Comparison of ENCODE assay signal across 7 mouse cellular contexts in genomic region chr11:74829812-74830211, GRCm38 (mm10). TPM values are rescaled to one million over a fixed set of nuclear protein-coding genes. Genes with fewer than 3 reads are reported as not detected.
DNase-seq lines count a peak whose midpoint lies in the region; ATAC-seq and TF ChIP-seq lines count a peak whose summit lies in the region.

No protein-coding gene starts in this region.

- TF ChIP-seq POLR2A in small intestine, adult 2 months (IDR thresholded peaks at IDR 0.05; ENCODE audit: low read depth, low read length), result no peak

- no peaks in the 10 kb centered on the region for H3K27me3 ChIP-seq in forebrain, embryonic 11.5 days (ENCODE audit: control insufficient read depth, insufficient read depth, low read length)
- H3K27me3 ChIP-seq in small intestine, adult 2 months (ENCODE audit: control insufficient read depth, insufficient read depth, low read length), result no peaks in the 10 kb centered on the region

- WGBS in forebrain, embryonic 11.5 days, result 0% methylated on average over 20 of the region's 20 CpGs
- WGBS in small intestine, adult 2 months, result 1% methylated on average over 20 of the region's 20 CpGs

- peak overlapping the region; percentile 68 to 98 for H3K4me3 ChIP-seq in ES-E14 (ENCODE audit: insufficient read depth in 1 of 2, low read depth in 1 of 2, low read length in 2 of 2, poor library complexity in 1 of 2, severe bottlenecking in 1 of 2)
- peak overlapping the region; percentile 88 for H3K4me3 ChIP-seq in forebrain, embryonic 11.5 days (ENCODE audit: low read depth, low read length)
- H3K4me3 ChIP-seq in small intestine, adult 2 months (ENCODE audit: low read depth, low read length), result peak overlapping the region; percentile 64

- peak; percentile 47 for ATAC-seq in forebrain, embryonic 11.5 days (replicated peaks; ENCODE audit: low FRiP score)
- peak; percentile 40 to 51 for ATAC-seq in hematopoietic stem cell, adult 5-6 weeks (replicated peaks in 1 of 2; ENCODE audit: insufficient read depth in 1 of 2, low FRiP score in 2 of 2, low TSS enrichment in 1 of 2, low read depth in 1 of 2, poor library complexity in 2 of 2, severe bottlenecking in 2 of 2)
- peak; percentile 48 for ATAC-seq in megakaryocyte-erythroid progenitor cell, adult 5-6 weeks (replicated peaks; ENCODE audit: low FRiP score, low TSS enrichment, poor library complexity, severe bottlenecking)

- peak overlapping the region; percentile 88 for H3K27ac ChIP-seq in ES-E14 (ENCODE audit: insufficient read depth, low read depth, low read length, poor library complexity, severe bottlenecking)
- peak overlapping the region; percentile 63 for H3K27ac ChIP-seq in forebrain, embryonic 11.5 days (ENCODE audit: low read depth, low read length)
- H3K27ac ChIP-seq in small intestine, adult 2 months (ENCODE audit: insufficient read depth, low read depth, low read length), result peak overlapping the region; percentile 96

- H3K36me3 ChIP-seq in ES-E14 (ENCODE audit: control insufficient read depth, insufficient read depth, low read length, poor library complexity, severe bottlenecking), result 0 out of 2 replicates have a peak, but pooled peaks cover 2% of the 10 kb centered on the region
- no peaks in the 10 kb centered on the region for H3K36me3 ChIP-seq in forebrain, embryonic 11.5 days (ENCODE audit: control insufficient read depth, insufficient read depth, low read length)
- H3K36me3 ChIP-seq in small intestine, adult 2 months (ENCODE audit: control insufficient read depth, insufficient read depth, low read length), result no peaks in the 10 kb centered on the region

- peak; percentile 37; the same call in 1 of the 2 replicates for TF ChIP-seq CTCF in small intestine, adult 2 months (IDR thresholded peaks at IDR 0.05; ENCODE audit: extremely low read depth, insufficient read length, insufficient replicate concordance, low read depth, low read length)

- in situ Hi-C loops in ES-E14 (cut with MboI; ENCODE audit: low sequenced_read_pairs in 2 of 2, unreplicated experiment in 2 of 2), result no loop called here

- peak overlapping the region; percentile 82 for H3K4me2 ChIP-seq in forebrain, embryonic 11.5 days (ENCODE audit: low read depth, low read length, severe bottlenecking)

- intact Hi-C loops in left cerebral cortex, postnatal 10 days (cut with DNase I), result no loop called here

- H3K4me1 ChIP-seq in ES-E14 (ENCODE audit: control insufficient read depth in 2 of 2, insufficient read depth in 2 of 2, low read length in 2 of 2, poor library complexity in 1 of 2), result peaks cover 4 to 25% of the 10 kb centered on the region in 2 experiments; a peak in 3 of 4 replicates
- peaks cover 20% of the 10 kb centered on the region for H3K4me1 ChIP-seq in forebrain, embryonic 11.5 days (replicated peaks; ENCODE audit: control insufficient read depth, insufficient read depth, low read length)
- peaks cover 32% of the 10 kb centered on the region for H3K4me1 ChIP-seq in small intestine, adult 2 months (ENCODE audit: control insufficient read depth, insufficient read depth, insufficient read length, low read length)

- H3K9ac ChIP-seq in ES-E14 (ENCODE audit: insufficient read depth, low read depth, low read length, poor library complexity, severe bottlenecking), result peak overlapping the region; percentile 75
- H3K9ac ChIP-seq in forebrain, embryonic 11.5 days (ENCODE audit: low read length), result peak overlapping the region; percentile 46; the same call in 1 of the 2 replicates

- H3K9me3 ChIP-seq in ES-E14 (ENCODE audit: control insufficient read depth, insufficient read depth, low read depth, low read length), result no peaks in the 10 kb centered on the region
- no peaks in the 10 kb centered on the region for H3K9me3 ChIP-seq in forebrain, embryonic 11.5 days (ENCODE audit: control insufficient read depth, low read length)

- peak; percentile 88 for DNase-seq in ES-E14 (ENCODE audit: low read depth, low spot score)
- DNase-seq in adrenal gland, postnatal 25 days, result peak; percentile 86
- peak; percentile 90 for DNase-seq in forebrain, embryonic 11.5 days (ENCODE audit: low spot score)
- peak; percentile 63 to 94 for DNase-seq in left cerebral cortex, postnatal 10 days (ENCODE audit: extremely low spot score in 1 of 2, low spot score in 2 of 2)

TF ChIP-seq in ES-E14, 5 proteins besides CTCF, POLR2A, EP300 and RAD21:
- TF ChIP-seq ZC3H11A (IDR thresholded peaks at IDR 0.05; ENCODE audit: borderline replicate concordance, low read depth, low read length) (no peak), HCFC1 (IDR thresholded peaks at IDR 0.05; ENCODE audit: borderline replicate concordance, insufficient read depth, low read length) (no peak)

RNA-seq across cellular contexts. Expression of gene Mnt, which starts 0.9 kb away (rescaled TPM):
- total RNA-seq in ES-E14 (2012; rRNA removed), result 10.2 and 10.3 TPM in 2 replicates
- 35.5 and 37.7 TPM in 2 replicates for total RNA-seq in adrenal gland, postnatal 25 days (2021)
- 5.8 and 6.0 TPM in 2 replicates for polyA plus RNA-seq in forebrain, embryonic 11.5 days (2014; fragmentation: Nextera tagmentation; extraction: Ambion mirVana)
- 6.3 and 8.3 TPM in 2 replicates for total RNA-seq in hematopoietic stem cell, adult 5-6 weeks (2017)
- total RNA-seq in left cerebral cortex, postnatal 10 days (2021), result 10 to 100 TPM; 33.5 to 34.9 TPM
- 9.1 and 17.1 TPM in 2 replicates for total RNA-seq in megakaryocyte-erythroid progenitor cell, adult 5-6 weeks (2014; fragmentation: Nextera tagmentation)
- total RNA-seq in megakaryocyte-erythroid progenitor cell, adult 5-6 weeks (2017), result 2.6 and 3.6 TPM in 2 replicates
- polyA plus RNA-seq in small intestine, adult 2 months (2012; rRNA removed), result 9.5 and 23.6 TPM in 2 replicates

RNA-seq across cellular contexts. Expression of gene Mettl16, which starts 59.2 kb away (rescaled TPM):
- total RNA-seq in ES-E14 (2012; rRNA removed), result 52.5 and 72.7 TPM in 2 replicates
- total RNA-seq in adrenal gland, postnatal 25 days (2021), result 34.2 and 35.9 TPM in 2 replicates
- 53.3 and 57.0 TPM in 2 replicates for polyA plus RNA-seq in forebrain, embryonic 11.5 days (2014; fragmentation: Nextera tagmentation; extraction: Ambion mirVana)
- total RNA-seq in hematopoietic stem cell, adult 5-6 weeks (2017), result 40.6 and 50.9 TPM in 2 replicates
- total RNA-seq in left cerebral cortex, postnatal 10 days (2021), result 10 to 100 TPM; 15.1 to 18.0 TPM
- 18.0 and 36.3 TPM in 2 replicates for total RNA-seq in megakaryocyte-erythroid progenitor cell, adult 5-6 weeks (2014; fragmentation: Nextera tagmentation)
- total RNA-seq in megakaryocyte-erythroid progenitor cell, adult 5-6 weeks (2017), result 43.1 and 44.7 TPM in 2 replicates
- polyA plus RNA-seq in small intestine, adult 2 months (2012; rRNA removed), result 0.65 and 1.6 TPM in 2 replicates

Comparison
In these comparisons a context has a peak if more than half of its experiments do, and no peak if none do; other contexts are left out.
1. Peak in every context shown above with its lines: DNase-seq, ATAC-seq, H3K4me3 ChIP-seq and H3K27ac ChIP-seq.